Mouse (Mus musculus) monocyte, adult 2 months (primary cell): ENCODE measurements around the gene Sgk1.

Experiments used
- DNase-seq, 2 experiments: peaks; one replicate each; pipeline ENCODE4 v3.0.0; 2022; ENCODE audit warnings: low spot score in 2 of 2, low read depth in 1 of 2

Sgk1 gene

DNA sequence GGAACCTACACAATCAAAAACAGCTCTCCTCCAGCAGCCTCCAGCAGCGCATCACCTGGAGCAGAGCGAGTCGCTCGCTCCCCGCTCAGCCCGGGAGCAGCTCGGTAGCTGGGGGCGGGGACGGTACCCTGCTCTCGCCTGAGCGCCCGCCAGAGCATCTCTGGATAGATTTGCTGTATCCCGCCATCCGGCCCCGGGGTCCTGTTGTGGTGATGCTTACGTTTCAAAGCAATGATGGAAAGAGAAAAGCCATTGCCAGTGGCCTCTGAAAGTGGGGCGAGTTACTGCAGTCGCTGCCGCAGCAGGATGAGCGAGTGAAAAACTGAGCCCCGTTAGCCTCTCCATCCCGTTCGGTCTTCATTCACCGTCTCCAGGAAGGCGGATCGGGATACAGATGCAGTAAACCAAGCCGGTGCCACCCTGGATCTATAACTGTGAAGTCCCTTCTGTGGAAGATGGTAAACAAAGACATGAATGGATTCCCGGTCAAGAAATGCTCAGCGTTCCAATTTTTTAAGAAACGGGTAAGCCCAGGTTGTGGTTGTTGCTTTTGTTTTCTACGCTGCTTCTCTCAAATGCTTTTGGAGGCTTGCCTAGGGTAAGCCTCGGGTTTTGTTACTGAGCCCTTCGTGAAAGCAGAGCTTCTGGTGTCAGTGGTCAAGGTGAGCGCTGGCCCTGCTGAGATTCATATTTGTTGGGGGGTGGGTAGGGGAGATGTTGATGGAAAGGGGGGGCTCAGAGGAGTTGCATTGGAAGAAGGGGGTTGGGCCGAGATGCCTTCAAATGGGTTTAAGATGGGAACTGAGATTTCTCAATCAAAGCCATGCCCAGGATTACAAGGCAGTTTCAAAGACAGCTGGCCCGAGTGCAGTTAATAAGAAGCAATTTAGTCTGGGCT, at the start of gene Sgk1:
Gene Sgk1 (plus strand): TSS at position 1 of the 898 bp plus-strand sequence.
- DNase-seq, result no peak

DNA sequence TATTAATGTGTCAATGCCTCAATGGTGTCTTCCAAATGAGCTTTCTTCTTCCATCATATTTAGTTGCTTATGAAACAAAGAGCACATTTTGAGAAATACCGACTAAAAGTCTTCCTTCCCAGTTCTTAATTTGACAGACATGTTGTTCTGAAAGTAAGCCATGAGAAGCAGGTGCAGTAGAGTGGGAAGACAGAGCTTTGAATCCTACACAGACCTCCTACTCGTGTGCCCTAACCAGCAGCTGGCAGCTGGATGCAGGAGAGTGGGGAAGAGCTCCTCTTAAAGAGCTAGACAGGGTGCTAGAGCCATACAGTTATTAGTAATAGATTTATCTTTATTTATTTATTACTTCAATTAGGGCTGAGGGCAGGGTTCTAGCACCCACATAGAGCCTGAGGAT, 49.7 kb upstream of the Sgk1 start:
- no peak for DNase-seq

DNA sequence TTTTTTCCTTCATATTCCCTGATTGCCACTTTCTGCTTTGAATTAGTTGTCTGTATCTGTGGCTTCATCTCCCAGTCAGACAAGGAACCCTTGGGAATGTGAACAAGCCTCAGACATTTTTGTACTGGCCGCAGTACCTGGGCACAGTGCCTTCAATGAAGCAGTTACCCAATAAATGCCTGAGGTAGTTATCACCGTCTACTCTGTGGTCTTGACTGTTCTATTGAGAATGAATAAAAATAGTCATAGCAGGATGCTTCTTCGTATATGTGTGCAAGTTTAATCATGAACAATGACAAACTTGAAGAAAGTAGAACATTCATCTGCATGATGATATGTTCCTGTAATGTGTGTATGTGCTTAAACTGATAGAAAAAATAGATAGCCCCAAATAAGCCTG, 48.2 kb upstream of the Sgk1 start:
- no peak for DNase-seq

DNA sequence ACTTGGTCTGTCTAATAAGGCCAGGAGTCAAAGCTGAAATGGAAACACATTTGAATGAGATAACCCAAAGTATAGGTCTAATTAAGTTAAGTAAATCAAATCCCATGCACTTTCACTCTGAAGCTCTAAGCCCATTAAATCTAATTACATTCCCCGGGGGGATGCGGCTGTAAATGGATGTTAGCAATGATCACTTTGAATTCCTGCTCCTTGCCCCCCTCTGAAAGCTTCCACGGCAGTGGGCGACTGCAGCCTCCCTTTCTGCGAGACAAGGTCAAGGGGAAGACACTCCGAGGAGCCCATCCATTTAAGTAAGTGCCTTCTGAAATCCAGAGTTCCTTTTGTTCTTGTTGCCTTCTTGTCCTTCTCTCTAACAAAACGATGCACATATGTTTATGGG, 46.9 kb upstream of the Sgk1 start:
- no peak for DNase-seq

DNA sequence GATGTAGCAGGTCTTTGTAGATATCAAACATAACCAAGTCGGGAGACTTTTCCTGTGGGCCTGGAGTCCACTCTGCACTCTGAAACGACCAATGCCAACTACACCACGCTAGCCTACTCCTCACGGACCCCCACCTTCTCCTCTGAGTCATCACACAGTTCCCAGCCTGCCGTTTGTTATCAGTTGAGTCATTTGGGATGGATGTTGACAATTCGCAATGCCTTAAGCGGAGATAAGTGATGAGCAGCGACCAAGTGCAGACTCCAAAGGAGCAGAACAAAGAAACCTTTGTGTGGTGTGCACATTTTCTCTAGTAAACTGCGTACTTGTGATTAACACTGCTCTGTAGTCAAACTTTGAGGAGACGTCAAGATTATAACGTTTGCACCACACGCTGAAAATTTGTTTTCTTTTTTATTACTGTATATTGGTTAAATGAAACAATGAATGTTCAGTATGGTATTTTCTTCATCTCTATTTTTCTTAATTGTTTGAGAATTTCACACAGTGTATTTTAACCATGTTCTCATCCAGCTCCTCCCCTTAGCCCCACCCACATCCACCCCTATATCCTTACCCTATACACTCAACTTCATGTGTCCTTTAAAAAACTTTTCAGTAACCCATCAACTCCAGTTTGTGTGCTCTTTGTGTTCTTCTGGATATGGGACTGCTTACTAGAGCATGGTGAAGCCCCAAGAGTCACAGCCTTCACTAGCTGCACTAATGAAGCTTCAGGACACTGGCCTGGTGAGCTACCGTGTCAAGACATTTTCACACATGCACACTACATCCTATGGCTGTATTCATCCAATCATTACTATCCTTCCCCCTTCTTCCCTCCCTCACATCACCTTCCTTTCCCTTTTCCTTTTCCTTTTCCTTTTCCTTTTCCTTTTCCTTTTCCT, 42.5 kb upstream of the Sgk1 start:
- no peak for DNase-seq

DNA sequence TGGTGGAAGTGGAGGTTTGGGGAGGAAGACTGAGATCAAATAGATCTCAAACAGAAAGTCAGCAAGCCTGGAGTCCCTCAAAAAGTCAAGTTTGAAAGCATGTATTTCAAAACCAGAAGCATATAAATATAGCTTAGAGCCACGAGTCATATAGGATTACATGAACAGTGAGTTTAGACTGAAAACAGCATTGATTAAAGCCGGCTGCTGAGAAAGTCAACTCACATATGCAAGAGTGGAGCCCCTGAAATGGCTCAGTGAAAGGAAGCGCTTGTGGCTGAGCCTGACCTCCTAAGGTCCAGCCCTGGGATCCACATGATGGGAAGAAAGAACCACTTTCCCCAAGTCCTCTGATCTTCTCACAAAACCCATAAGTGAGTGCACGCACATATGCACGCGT, 38.7 kb upstream of the Sgk1 start:
- DNase-seq, result no peak

DNA sequence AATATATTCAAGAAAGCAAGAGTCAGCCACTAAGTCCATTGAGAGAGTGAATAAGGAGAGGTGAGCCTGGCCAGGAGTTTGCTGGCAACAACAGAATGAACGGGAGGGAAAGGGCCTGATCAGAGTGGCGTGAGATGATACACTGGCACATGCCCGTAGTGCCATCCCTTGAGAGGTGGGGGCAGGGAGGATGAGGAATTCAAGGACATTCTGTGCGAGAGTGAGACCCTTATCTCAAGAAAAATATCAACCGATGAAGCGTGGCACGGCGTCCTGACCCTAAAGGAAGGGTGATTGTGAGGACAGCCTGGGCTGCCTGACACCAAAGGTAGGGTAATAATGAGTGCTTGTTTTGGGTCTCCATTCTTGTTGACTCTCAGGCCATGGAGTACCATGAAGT, 38.1 kb upstream of the Sgk1 start:
- no peak for DNase-seq

DNA sequence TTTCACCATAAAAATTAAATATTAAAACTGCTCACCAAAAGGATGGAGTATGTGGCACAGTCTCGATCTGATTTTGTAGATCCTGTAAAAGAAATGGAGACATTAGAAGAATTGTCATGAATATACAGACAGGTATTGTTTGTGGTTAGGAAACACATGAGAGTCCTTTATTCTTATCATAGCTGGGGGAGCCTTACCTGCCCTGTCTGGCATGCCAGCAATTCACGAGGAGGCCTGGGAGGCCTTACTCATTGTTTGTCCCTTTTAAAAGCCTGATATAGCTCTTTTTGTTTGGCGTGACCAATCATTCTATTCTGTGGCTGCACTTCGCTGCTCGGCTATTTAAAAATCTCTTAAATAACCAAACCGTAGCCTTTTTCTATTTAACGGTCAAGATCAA, 37.6 kb upstream of the Sgk1 start:
- no peak for DNase-seq

DNA sequence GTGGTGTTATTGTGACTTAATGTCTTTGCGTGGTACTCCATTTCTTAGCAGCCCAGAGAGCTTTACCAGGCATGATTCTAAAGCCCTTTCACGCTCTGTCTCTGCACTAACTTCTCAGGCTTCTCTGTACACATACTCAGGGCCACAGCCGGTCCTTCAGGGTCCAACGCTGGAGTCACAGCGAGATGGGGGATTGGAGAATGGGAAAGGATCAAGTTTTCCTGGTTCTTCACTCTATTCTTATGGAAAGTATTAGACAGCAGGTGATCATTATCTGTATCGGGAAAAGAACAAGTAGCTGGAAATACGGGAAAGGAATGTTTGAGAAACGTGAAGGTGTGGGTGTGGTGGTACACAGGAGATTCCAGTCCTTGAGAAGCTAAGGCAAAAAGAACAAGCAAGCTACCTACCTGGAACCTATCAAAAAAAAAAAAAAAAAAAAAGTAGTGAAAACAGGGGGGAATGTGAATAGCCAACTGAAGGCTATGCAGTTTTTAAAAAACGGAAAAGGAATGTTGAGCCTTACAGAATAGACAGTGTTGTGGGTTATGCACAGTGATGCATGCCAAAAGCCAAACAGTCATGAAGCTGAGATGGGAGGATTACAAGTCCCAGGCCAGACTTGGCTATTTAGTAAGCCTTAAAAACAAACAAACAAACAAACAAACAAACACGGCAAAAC, 36.2 kb upstream of the Sgk1 start:
- DNase-seq, result no peak

DNA sequence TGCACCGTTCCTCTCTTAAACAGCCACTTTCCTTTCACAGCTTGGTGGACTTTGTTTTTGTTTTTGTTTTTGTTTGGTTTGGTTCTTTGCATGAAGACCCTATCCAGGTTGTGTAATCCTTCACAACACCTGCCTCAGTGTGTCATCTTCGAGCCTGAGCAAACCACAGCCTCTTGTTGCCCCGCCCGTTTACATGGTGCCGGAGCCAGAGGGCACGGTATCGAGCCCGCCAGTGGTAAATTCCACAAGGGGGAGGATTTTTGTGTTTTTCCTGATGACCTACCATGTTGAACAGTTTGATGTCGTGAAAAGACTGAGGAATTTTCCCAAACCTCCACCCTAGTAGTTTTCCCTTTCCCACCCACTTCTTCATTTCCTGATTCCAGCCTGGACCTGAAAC, 35.6 kb upstream of the Sgk1 start:
- DNase-seq, result no peak

DNA sequence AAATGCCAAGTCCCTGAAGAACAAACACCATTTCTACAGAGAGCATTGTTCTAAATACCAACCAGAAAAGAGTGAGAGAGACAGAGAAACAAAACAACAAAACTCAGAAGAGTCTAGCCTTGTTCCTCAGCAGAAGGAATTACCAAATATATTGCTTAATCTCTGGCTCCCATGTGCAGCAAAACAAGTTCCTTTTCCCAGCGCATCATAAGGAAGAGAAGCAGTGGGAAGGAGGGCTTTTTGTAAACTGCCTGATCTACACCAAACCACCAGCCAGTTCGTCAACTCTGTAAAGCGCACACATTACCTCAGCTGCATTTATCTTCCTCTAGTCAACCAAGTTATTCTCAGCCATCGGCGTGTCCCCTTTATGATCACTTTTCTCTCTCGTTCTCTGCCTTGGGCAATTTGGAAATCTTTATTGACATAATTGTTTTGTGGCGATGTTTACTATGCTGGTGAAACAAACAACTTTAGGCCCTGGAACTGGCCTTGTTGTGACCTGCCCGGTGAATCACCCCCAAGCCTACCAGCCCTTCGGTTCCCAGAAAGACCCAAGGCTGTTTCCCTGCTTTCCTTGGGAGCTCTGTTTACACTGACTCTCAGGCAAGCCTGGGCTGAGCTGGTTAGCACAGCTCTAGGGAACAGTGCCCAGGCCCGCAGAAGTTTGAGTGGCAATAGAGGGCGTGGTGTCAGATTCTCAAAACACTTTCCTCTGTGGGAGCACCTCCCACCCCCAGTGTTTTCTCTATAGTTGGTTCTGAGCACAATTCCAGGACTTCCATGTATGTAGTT, 34.8 kb upstream of the Sgk1 start:
- peak in 1 of 2 experiments; percentile 9 for DNase-seq

DNA sequence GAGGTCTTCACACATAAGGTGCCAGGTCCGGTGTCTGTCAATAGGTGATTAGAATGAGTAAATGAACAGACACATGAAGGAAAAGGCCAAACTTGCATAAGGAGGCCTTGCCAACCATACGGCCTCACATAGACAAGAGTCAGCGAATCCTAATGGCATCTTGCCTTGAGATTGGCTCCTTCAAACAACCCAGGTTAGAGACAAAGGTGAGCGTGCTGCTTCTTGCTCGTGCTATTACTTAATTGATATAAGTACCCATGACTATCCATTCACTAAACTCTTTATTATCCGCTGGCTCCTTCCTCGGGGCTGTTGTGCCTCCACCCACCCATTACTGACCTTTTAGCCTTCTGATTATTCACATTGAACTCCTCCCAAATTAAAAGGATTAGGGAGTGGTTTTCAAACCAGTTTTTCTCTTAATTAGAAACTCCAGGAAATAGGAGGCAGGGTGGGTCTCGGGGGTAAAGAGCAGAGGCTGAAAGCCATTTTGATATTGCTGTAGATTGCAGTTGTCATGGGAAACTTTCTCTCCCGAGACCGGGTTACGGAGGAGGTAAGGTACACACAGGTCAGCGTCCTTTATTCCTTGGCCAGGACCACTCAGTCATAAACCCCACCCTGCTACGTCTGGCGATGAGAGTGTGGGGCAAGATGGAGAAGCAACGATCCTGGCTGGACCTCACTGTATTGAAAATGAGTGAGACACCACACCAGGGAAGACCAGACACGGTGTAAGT, 33.9 kb upstream of the Sgk1 start:
- no peak for DNase-seq

DNA sequence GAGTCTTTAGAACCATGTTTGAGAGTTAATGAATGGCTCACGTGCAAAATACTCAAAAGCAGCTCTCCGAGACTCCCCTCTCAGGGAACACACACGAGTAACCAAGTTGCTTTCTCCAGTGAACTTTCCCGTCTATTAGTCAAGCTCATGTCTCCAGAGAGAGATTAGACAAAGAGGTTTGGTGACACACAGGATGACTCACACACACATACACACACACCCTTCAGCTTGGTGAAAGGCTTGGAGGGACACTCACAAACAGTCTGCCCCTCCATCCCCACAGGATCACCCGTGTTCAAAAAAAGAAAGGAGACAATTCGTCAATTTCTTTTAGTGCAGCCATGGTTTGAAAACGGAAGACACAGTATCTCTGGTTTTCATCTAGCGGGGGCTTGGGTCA, 32.7 kb upstream of the Sgk1 start:
- no peak for DNase-seq

DNA sequence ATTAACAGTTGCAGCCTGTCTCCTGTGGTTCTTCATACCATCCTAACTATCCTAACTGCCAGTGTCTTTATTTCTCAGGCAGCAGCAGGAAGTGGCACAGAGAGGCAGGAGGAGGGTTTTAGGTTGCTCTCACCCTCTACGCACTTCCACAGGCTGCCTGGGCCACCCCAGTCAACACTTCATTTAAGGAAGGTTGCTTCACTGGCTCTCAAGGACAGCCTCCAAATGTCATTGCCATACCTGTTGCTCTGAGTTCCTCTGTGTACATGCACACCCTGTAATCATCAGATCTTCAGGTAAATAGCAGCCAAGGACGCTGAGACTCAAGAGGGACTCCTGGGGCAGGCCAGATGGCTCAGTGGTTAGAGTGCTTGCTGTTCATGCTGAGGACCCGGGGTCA, 31.7 kb upstream of the Sgk1 start:
- no peak for DNase-seq

DNA sequence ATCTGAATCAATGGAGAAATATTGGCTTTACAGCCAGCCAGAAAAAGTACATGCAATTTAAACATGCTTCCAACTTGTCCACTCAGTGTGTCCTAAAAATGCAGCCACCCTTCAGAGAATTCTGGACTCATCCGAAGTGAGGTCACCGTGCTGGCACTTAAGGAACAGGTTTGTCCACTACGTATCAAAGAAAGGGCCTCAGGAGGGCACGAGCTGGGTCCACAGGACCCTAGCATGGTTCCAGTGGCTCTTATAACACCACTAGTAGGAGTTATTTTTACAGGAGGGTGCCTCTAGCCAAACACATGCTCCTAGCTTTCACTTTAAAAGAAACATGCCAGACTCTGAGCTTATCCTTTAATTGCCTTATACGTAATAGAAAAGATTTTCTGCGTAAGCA, 28.9 kb upstream of the Sgk1 start:
- DNase-seq, result no peak

DNA sequence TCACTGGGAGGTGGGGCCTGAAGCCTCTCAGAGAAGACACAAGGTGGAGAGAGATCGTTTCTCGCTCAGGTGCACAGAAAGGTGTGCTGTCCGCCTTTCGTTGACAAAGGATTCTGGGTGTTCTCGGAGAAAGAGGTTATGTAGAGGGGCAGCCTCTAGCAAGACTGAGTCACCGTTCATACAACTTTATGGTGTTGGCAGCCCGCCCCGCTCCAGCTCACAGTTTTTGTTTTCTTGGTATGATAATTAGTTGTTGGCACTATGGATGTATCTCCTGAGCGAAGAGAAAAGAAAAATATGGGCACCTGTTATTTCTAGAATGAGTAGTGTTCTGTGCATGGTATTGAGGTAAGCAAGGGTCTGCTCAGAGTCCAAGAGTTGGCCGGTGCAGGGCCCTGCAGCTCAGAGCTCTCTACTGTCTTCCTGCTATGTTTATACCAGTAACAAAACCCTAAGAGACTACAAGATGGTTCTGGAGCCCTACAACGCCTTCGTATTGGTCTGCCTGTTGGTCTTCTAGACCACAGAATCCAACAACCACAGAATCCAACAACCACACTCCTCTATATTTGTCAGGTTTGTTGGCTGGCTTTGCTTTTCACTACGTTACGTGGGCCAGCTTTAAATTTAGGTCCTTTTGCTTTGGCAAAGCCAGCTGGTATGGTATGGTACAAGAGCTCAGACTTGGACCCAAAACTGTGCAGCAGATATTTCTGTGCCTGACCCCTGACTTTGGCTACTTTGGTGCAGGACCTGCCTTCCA, 28.2 kb upstream of the Sgk1 start:
- DNase-seq, result no peak

DNA sequence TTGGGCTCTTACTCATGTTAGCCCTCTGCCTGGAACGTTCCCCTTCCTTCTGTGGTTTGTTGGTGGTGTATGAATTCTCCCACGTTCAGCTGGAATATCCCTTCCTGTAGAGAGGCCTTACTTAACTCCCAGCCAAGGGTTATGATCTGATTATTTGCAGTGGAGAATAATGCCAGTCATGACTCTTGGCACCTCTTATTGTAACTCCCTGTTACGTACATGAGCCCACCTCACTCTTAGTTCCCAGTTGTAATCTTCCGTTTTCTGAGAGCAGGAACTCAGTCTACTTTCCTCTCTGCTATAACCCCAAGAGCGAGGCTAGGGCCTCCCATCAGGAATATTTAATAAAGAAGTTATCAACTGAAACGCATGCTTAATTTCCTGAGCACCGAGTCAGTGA, 26.6 kb upstream of the Sgk1 start:
- no peak for DNase-seq

DNA sequence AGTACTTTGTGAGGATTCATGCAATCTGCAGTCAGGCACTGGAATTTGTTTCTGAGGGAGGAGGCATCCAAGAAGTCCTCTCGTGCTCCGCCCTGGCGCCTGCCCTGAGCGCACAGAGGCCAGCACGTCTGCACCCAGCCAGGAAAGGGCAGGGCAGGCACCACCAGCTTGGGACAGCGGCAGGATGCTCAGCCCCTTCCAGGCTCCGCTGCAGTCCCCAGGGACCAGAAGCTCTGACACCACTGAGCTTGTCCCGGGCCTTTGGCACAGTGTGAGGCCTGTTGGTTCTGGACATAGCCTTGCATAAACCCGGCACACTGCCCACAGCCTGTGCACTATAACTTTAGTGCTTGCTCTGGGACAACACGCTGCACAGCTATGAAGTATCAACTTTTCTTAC, 24.3 kb upstream of the Sgk1 start:
- DNase-seq, result no peak

DNA sequence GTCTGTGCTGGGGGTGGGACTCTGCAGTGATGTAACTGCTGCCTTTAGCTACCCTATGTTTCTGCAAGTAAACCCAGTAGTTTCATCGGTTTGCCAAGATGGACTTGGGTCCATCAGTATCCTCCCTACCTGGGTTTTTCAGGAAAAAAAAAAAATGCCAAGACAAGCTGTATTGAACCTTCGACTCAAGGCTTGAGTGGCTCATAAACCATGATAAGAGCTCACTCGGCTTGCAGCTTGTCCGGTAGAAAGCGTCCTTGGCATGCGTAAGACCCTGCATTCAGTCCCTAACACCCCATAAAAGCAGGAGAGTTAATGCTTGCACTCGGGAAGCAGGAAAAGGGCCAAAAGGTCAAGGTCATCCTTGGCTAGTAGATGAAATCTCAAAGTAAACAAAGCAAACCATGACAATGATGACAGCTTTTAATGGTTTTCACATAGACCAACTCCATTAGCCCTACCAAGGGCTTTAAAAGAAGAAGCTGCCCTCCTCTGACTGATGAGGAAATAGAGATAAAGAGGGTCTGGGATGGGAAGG, 23.5 kb upstream of the Sgk1 start:
- no peak for DNase-seq
